Mouse (Mus musculus) limb, embryonic 11.5 days (tissue): Measurements from ENCODE around the gene Fabp2. TPM values are rescaled to one million over a fixed set of nuclear protein-coding genes. Genes with fewer than 3 reads are reported as not detected.
"Not testable (repeated sequence)": the region's sequence is repeated elsewhere in the genome, so short reads cannot be mapped to it uniquely, and the experiment has no call there.

Source experiments
- ATAC-seq: fragments of 200-750 bp; cut with Nextera tagmentation; 2 replicates; pipeline ENCODE4 v1.8.0; 2017; ENCODE audit warnings: low read depth; ENCODE audit not compliant: insufficient number of reproducible peaks, low FRiP score, low TSS enrichment
- DNase-seq: peaks from one replicate; pipeline ENCODE4 v3.0.0-alpha.2; 2015; ENCODE audit warnings: low spot score
- H3K27ac ChIP-seq: fragments of 300-500 bp; sonication (generic); replicated peaks from 2 replicates; pipeline ENCODE4 v1.5.1; 2014; ENCODE audit warnings: low read depth, mild to moderate bottlenecking, low read length
- H3K27me3 ChIP-seq: fragments of 300-500 bp; sonication (generic); 2 replicates; pipeline ENCODE4 v1.6.1; 2014; ENCODE audit warnings: mild to moderate bottlenecking, low read length, mixed read lengths; ENCODE audit not compliant: control insufficient read depth, insufficient read depth
- H3K36me3 ChIP-seq: fragments of 300-500 bp; sonication (generic); 2 replicates; pipeline ENCODE4 v1.6.1; 2014; ENCODE audit warnings: mild to moderate bottlenecking, low read length, moderate library complexity, mixed read lengths; ENCODE audit not compliant: control insufficient read depth, insufficient read depth
- H3K4me1 ChIP-seq: fragments of 300-500 bp; sonication (generic); 2 replicates; pipeline ENCODE4 v1.6.1; 2014; ENCODE audit warnings: low read length, mixed read lengths; ENCODE audit not compliant: control insufficient read depth, insufficient read depth
- H3K4me2 ChIP-seq: fragments of 300-500 bp; sonication (generic); 2 replicates; pipeline ENCODE4 v1.6.1; 2014; ENCODE audit warnings: low read depth, mild to moderate bottlenecking, moderate library complexity; ENCODE audit not compliant: severe bottlenecking
- H3K4me3 ChIP-seq: fragments of 300-500 bp; sonication (generic); 2 replicates; pipeline ENCODE4 v1.5.1; 2014; ENCODE audit warnings: low read depth, low read length
- H3K9ac ChIP-seq: fragments of 300-500 bp; sonication (generic); 2 replicates; pipeline ENCODE4 v1.6.1; 2014; ENCODE audit warnings: mild to moderate bottlenecking, low read length
- H3K9me3 ChIP-seq: fragments of 300-500 bp; sonication (generic); 2 replicates; pipeline ENCODE4 v1.6.1; 2016; ENCODE audit warnings: low read length; ENCODE audit not compliant: control insufficient read depth
- WGBS: fragments of 180-500 bp; shearing (Covaris S2); extraction: QIAGEN DNeasy Blood & Tissue Kit; methylation state at CpG from one replicate; pipeline ENCODE4 v1.1.7; 2014; 5-methylcytosine and 5-hydroxymethylcytosine counted together
- polyA plus RNA-seq: library from polyadenylated mRNA; unstranded; fragments of >200 nt; fragmentation: Nextera tagmentation; extraction: Ambion mirVana; gene quantifications from 2 replicates; pipeline ENCODE4 v1.2.1, GENCODE M21; 2014

Gene Fabp2
- polyA plus RNA-seq, 1 experiment from 2014 or later: not detected

DNA sequence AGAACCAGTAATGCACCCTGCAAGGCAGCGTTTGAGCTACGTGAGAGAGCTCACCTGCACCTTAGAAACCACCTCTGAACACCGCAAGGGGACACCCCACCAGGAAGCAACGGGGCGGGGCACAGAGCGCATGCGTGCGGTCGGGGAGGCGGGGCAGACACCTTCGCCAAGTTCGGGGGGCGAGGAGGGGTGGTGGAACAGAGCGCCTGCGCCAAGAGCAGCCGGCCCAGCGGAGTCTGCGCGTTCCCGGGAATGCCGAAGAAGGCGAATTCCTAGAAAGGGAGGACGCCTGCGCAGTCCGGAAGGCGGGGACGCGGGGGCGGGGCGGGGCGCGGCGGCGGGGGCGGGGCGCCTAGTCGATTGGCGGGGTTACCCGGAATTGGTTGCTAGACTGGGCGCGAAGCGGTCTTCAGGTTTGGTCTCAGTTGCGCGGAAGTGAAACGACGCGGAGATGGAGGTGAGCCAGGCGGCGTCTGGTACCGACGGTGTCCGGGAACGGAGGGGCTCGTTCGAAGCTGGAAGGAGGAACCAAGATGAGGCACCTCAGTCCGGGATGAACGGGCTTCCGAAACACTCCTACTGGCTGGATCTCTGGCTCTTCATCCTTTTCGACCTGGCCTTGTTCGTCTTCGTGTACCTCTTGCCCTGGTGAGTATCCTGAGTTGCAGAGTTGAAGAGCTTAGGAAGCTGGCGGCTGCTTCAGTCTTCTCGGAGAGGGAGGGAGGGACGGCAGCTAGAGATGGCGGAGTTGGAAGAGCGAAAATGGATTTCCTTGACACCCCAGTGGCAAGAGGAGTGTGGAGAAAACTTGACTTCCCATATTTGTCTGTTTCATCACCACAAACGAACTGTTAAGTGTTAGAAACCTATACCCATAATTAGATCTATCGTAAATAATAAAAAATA, 29.4 kb downstream of the Fabp2 start, which contains the start of gene 1810037I17Rik:
1810037I17Rik (plus strand) TSS at position 195 of the 906 bp plus-strand sequence.
- DNase-seq (peak; percentile 97), ATAC-seq (peak; percentile 96)
- no peaks in the 10 kb centered on the region for H3K9me3 ChIP-seq
- no peaks in the 10 kb centered on the region for H3K4me1 ChIP-seq
- no peaks in the 10 kb centered on the region for H3K36me3 ChIP-seq
- peak within 1 kb of the TSS; percentile 68 for H3K9ac ChIP-seq
- peak within 1 kb of the TSS; percentile 48 for H3K4me2 ChIP-seq
- H3K27me3 ChIP-seq: no peaks in the 10 kb centered on the region
- 0 out of 2 replicates have a peak within 1 kb of the TSS, but pooled peaks have one; percentile 45 for H3K27ac ChIP-seq
- under 1% methylated on average over 66 of the region's 68 CpGs for WGBS
- peak within 1 kb of the TSS; percentile 58 for H3K4me3 ChIP-seq

GRCm38 (mm10) chr3:122929723-122930122, 34.9 kb downstream of the Fabp2 start:
- ATAC-seq: no peak
- WGBS: 85% methylated on average over 6 of the region's 6 CpGs

DNA sequence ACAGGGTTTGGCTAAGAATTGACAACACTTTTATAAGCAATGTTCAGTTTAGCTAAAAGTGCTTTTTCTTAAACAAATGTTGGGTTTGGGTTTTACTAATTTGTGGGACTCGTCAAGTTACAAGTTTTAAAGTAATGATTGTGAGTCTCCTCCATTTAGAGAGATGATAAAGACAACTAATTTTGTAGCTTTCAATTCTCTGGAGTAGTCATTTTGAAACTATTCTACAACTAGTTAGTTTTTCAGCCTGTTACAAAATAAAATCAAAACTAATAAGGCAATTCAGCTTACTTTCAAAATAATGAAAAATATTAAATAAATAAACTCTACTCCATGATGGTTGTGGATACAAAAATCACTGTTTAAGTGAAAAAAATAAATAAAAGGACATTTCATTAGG, 37.6 kb downstream of the Fabp2 start:
- 90% methylated on average over 1 of the region's 1 CpGs for WGBS
- no peaks in the 10 kb centered on the region for H3K36me3 ChIP-seq

More at GRCm38 (mm10) chr3:122929723-122930122, 34.9 kb downstream of the Fabp2 start:
- H3K4me2 ChIP-seq: no peak overlapping the region
- no peaks in the 10 kb centered on the region for H3K4me1 ChIP-seq
- H3K9me3 ChIP-seq: no peaks in the 10 kb centered on the region
- no peaks in the 10 kb centered on the region for H3K27me3 ChIP-seq
- H3K9ac ChIP-seq: no peak overlapping the region
- no peak overlapping the region for H3K27ac ChIP-seq
- no peak for DNase-seq
- no peak overlapping the region for H3K4me3 ChIP-seq
- H3K36me3 ChIP-seq: no peaks in the 10 kb centered on the region

DNA sequence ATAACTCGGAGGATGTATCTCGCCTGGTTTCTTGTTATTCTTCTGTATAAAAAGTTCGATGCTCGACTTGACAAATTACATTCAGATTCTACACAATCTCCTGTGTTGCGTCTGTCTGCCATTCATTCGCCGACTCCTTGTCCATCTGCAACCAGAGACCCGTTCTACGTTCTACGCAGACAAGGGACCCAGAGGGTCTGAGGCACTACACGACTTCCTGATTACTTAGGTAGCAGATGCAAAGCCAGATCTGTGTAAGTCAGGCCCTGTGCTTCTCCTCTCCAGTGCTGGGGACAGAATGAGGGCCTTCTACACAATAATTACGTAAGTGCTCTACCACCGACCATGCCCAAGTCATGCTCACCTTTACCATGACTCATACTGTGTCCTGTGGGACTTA, 42.3 kb downstream of the Fabp2 start:
- H3K27me3 ChIP-seq, H3K27ac ChIP-seq, H3K9ac ChIP-seq, H3K9me3 ChIP-seq, ATAC-seq, H3K36me3 ChIP-seq, DNase-seq, H3K4me3 ChIP-seq, H3K4me2 ChIP-seq, H3K4me1 ChIP-seq: not testable (repeated sequence)
- WGBS: 89% methylated on average over 13 of the region's 13 CpGs

More for the DNA sequence above, 37.6 kb downstream of the Fabp2 start:
- Histone ChIP-seq H3K9ac (no peak overlapping the region), H3K4me2 (no peak overlapping the region), H3K27ac (no peak overlapping the region), H3K27me3 (no peaks in the 10 kb centered on the region), H3K4me1 (no peaks in the 10 kb centered on the region), H3K4me3 (no peak overlapping the region), H3K9me3 (no peaks in the 10 kb centered on the region)
- ATAC-seq (no peak), DNase-seq (no peak)

- Histone ChIP-seq H3K4me1 (no peaks in the 10 kb centered on the region), H3K9me3 (no peaks in the 10 kb centered on the region), H3K4me3 (no peak overlapping the region), H3K9ac (no peak overlapping the region), H3K27me3 (no peaks in the 10 kb centered on the region), H3K4me2 (no peak overlapping the region), H3K36me3 (no peaks in the 10 kb centered on the region), H3K27ac (no peak overlapping the region)
- ATAC-seq: no peak
- WGBS: 77% methylated on average over 2 of the region's 2 CpGs
- peak; percentile 53 for DNase-seq
These were observed 44.3 kb downstream of the Fabp2 start for GRCm38 (mm10) chr3:122939215-122939614.

- WGBS: 81% methylated on average over 6 of the region's 6 CpGs
- no peak overlapping the region for H3K4me3 ChIP-seq
These were observed 48.6 kb downstream of the Fabp2 start for GRCm38 (mm10) chr3:122943387-122943890.

More at GRCm38 (mm10) chr3:122943387-122943890, 48.6 kb downstream of the Fabp2 start:
- Histone ChIP-seq H3K27ac (no peak overlapping the region), H3K36me3 (no peaks in the 10 kb centered on the region), H3K4me1 (no peaks in the 10 kb centered on the region), H3K9me3 (no peaks in the 10 kb centered on the region), H3K27me3 (no peaks in the 10 kb centered on the region), H3K4me2 (no peak overlapping the region), H3K9ac (no peak overlapping the region)
- DNase-seq (no peak), ATAC-seq (no peak)

Other genes with a start within 250 kb of the Fabp2 start
- gene Pde5a, start 166.1 kb upstream of the Fabp2 start, polyA plus RNA-seq: 3.8 and 3.9 TPM in 2 replicates
- not detected in 2 replicates for gene Gm10959, start 24.3 kb downstream of the Fabp2 start, polyA plus RNA-seq
- 71.2 and 72.5 TPM in 2 replicates for gene 1810037I17Rik, start 29.1 kb downstream of the Fabp2 start, polyA plus RNA-seq
- 5.7 and 6.5 TPM in 2 replicates for gene Usp53, start 89.4 kb downstream of the Fabp2 start, polyA plus RNA-seq
- 0.64 and 1.0 TPM in 2 replicates for gene Myoz2, start 139.9 kb downstream of the Fabp2 start, polyA plus RNA-seq